Mouse (Mus musculus): Measurements from ENCODE around the gene Serpina3i. TPM values are rescaled to one million over a fixed set of nuclear protein-coding genes. Genes with fewer than 3 reads are reported as not detected.

The Serpina3i gene
- polyA plus RNA-seq, 1 experiment from 2014 or later = not detected

Other genes starting within 250 kb of the Serpina3i start
- not detected in 2 replicates for gene Serpina9, start 249.4 kb upstream of the Serpina3i start, polyA plus RNA-seq (2015; fragmentation: Nextera tagmentation; extraction: Ambion mirVana)
- not detected in 2 replicates for gene Serpina12, start 218.7 kb upstream of the Serpina3i start, polyA plus RNA-seq (2015; fragmentation: Nextera tagmentation; extraction: Ambion mirVana)
- gene Serpina5, start 162.0 kb upstream of the Serpina3i start, polyA plus RNA-seq (2015; fragmentation: Nextera tagmentation; extraction: Ambion mirVana) = not detected in 2 replicates
- not detected in 2 replicates for gene Serpina3a, start 150.4 kb upstream of the Serpina3i start, polyA plus RNA-seq (2015; fragmentation: Nextera tagmentation; extraction: Ambion mirVana)
- gene Serpina3b, start 135.1 kb upstream of the Serpina3i start, polyA plus RNA-seq (2015; fragmentation: Nextera tagmentation; extraction: Ambion mirVana) = not detected in 2 replicates
- not detected in 2 replicates for gene Serpina3c, start 109.3 kb upstream of the Serpina3i start, polyA plus RNA-seq (2015; fragmentation: Nextera tagmentation; extraction: Ambion mirVana)
- 0.32 and 0.44 TPM in 2 replicates for gene Serpina3f, start 48.6 kb upstream of the Serpina3i start, polyA plus RNA-seq (2015; fragmentation: Nextera tagmentation; extraction: Ambion mirVana)
- 4.9 and 5.0 TPM in 2 replicates for gene Serpina3g, start 26.9 kb upstream of the Serpina3i start, polyA plus RNA-seq (2015; fragmentation: Nextera tagmentation; extraction: Ambion mirVana)
- not detected in 2 replicates for gene Serpina3j, start 51.4 kb downstream of the Serpina3i start, polyA plus RNA-seq (2015; fragmentation: Nextera tagmentation; extraction: Ambion mirVana)
- not detected in 2 replicates for gene Serpina3k, start 75.4 kb downstream of the Serpina3i start, polyA plus RNA-seq (2015; fragmentation: Nextera tagmentation; extraction: Ambion mirVana)
- not detected in 2 replicates for gene Serpina3m, start 75.4 kb downstream of the Serpina3i start, polyA plus RNA-seq (2015; fragmentation: Nextera tagmentation; extraction: Ambion mirVana)
- gene Serpina3n, start 143.6 kb downstream of the Serpina3i start, polyA plus RNA-seq (2015; fragmentation: Nextera tagmentation; extraction: Ambion mirVana) = 0.08 and 0.11 TPM in 2 replicates
- 0.40 and 0.64 TPM in 2 replicates for gene Gsc, start 210.2 kb downstream of the Serpina3i start, polyA plus RNA-seq (2015; fragmentation: Nextera tagmentation; extraction: Ambion mirVana)

All from intestine, embryonic 15.5 days (tissue).